Mouse (Mus musculus): Measurements from ENCODE around the gene Dcaf10.

The Dcaf10 gene

DNA sequence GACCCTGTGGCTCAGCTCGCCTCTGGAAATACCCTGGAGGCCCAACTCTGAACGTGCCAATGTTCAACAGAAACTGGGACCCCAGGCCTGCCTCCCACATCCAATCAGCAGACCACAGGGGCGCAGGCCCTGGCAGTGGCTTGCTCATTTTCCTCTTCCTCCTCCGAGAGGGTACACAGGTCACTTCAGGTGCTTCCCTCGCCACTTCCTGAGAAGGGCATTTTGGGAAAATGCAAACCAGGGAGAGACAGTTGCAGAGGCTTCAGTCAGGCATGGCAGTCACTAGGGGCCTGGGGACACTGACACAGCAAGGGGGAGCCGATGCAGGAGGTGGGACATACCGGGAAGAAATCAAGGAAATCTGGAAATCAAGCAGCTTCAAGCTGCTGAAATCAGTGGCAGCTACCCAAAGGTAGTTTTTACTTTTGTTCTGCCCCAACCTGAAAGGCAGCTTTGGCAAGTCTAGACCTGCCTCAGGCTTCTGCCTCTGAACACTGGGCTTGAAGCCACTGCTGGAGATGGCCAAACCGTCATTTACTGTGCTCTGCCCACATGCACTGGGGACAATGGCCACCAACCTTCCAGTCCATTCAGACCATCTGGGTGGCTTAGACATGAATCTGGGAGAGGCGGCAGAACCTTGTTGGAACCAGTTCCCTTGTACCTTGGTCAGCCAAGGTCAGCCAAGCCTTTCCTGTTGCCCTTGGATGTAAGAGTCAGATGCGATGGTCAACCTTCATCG is 79.8 kb downstream of the Dcaf10 start:
- no peak for DNase-seq

DNA sequence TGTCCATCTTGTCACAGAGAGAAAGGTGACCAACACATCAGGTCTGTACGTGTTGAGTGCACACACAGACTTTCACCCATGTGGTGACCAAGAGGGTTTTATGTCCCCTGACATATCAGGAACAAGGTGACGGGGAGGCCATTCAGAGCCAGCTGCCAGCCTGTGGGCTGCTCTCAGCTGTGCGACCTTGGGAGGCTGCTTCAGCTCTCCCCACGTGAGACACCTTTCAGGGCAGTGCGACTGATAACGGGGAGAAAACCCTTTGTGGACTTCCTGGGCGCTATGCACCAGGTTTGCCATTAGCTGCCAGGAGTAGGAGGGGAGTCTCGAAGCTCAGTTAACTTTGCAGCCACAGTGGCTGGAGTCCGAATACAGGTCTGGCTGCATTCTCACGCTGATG is 80.7 kb downstream of the Dcaf10 start:
- DNase-seq = no peak

DNA sequence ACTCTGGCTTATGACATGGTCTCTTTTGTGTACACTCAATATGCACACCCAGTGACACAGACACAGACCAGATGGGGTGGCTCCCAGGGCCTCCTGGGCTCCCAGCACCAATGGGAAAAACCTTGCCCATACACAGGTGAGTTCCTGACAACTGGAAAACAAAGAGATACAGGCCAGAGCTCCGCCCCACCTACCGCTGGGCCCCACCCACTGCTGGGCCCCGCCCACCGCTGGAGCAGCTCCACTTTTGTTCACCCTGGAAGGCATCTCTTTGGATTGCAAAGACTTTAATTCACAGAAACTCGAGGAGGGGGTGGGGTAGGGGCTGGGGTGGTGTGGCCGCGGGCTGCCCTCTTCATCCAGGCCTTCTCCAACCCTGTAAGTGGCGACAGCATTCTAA is 81.5 kb downstream of the Dcaf10 start:
- DNase-seq = no peak

DNA sequence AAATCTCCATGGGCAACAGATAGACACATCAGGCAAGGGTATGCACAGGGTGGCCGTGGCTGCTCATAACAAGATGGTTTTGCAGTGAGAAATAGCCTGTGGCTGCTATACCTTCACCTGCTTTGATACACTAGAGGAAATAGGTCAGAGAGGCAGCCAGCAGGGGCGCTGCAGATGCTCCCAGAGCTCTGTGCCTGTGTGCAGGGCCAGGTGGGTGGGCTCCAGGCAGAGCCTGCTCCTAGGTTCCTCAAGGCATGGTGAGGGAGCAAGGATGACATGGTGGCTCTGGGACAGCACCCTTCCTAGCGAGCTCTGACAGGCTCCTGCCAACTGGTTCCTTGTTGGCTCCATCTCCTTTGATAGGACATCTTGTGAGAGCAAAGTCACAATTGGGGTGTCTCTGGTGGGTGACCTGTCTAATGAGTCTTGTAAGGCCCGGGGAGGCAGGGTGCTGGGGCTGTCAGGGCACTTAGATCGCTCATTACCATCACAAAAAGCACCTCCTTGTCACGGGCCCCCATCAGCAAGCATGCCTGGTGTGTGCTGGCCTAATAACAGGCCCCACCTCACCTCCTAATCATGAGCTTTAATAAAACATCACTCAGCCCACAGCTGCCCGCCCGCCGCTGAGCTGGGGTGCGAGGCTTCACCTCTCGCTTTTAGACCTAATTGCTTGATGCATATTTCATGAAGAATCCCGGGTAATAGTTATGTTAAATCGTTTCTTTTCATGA is 85.0 kb downstream of the Dcaf10 start:
- no peak for DNase-seq

All from cerebellum, postnatal 36 days (tissue).